Mouse (Mus musculus) urinary bladder, postnatal 25 days (tissue): Measurements from ENCODE around the gene Bptf.
A peak's percentile ranks its signal among the peaks of the same experiment; 100 is the strongest.
"Not testable (repeated sequence)": the region's sequence is repeated elsewhere in the genome, so short reads cannot be mapped to it uniquely, and the experiment has no call there.

Experiments
- DNase-seq: peaks from one replicate; pipeline ENCODE4 v3.0.0; 2022; ENCODE audit warnings: low spot score

Bptf gene

GRCm38 (mm10) chr11:107131749-107132421 lies at the start of gene Bptf:
Gene Bptf, minus strand, starts transcription at chr11:107132127.
- DNase-seq = peak; percentile 92

DNA sequence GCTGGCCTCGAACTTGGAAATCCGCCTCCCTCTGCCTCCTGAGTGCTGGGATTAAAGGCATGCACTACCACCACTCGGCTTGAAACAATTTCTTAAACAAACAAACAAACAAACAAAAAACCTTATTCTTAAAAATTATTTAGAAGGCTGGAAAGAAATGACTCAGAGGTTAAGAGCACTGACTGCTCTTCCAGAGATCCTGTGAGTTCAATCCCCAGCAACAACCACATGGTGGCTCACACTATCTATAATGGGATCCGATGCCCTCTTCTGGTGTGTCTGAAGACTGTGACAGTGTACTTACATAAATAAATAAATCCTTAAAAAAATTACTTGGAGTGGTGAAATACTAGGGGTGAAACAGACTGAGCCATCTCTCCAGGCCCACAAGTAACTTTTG lies 29.3 kb upstream of the Bptf start:
- DNase-seq = no peak

DNA sequence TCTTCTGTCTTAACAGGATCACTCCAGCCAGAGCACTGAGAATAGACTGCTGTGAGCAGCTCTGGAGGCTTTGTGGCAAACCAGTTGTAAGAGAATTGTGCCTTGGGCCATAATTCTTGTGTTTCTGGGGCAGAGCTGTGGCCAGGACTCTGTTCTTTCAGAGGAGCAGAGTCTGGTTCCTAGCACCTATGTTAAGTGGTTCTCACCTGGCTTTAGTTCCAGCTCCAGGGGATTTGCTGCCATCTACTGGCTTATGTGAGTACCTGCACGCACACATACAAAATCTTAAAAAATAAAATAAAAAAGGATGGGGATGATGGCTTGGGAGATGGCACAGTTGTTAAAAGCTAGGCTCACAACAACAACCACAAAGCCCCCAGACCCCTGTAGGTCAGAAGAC lies 27.1 kb upstream of the Bptf start:
- no peak for DNase-seq

DNA sequence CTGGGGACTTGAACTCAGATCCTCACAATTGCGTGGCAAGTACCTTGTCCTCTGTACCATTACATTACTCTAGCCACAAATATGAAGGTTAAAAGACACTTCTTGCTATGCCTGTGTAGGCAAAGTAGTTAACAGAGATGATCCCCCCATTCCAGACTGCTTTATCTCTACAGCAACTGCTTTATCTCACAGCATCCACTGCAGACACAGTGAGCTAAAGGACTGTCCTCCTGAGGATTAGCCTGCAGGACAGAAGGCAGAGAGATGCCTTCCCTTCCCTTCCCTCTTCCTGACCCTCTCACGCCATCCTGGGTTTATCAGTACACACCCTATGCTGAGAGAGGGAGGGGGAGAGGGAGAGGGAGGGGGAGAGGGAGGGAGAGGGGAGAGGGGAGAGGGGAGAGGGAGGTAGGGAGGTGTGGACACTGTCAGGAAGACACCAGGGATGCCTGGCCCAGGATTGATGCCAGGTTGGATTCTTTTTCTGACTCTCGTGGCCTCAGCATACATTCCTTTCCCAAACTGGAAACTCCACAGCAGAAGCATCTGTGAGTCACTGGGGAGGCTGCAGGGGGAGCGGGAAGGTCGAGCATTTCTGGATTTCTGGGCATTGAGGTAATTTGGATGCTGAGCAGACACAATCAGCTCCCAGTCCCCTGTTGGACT lies 25.2 kb upstream of the Bptf start:
- peak; percentile 21 for DNase-seq

GRCm38 (mm10) chr11:107155292-107155691 lies 23.4 kb upstream of the Bptf start:
- DNase-seq = no peak

GRCm38 (mm10) chr11:107154431-107154830 lies 22.5 kb upstream of the Bptf start:
- no peak for DNase-seq

DNA sequence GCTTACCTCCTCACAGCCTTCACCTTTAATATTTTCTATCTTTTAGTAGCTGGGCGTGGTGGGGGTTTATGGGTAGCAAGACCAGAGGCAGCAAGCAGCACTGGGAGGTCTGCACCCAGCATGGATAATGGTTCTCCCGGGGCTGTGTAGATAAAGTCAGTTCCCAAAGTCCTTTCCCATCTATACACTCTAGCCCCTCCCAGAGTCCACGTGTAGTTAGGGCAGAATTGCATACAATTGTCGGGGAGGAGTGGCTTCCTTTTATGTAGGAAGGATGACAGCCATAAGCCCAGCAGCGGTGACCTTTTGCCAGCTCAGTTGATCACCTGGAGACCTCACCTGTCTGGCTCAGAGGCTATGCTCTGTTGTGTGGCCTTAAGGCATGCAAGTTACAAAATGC lies 21.7 kb upstream of the Bptf start:
- no peak for DNase-seq

GRCm38 (mm10) chr11:107151809-107152208 lies 19.9 kb upstream of the Bptf start:
- DNase-seq = no peak

DNA sequence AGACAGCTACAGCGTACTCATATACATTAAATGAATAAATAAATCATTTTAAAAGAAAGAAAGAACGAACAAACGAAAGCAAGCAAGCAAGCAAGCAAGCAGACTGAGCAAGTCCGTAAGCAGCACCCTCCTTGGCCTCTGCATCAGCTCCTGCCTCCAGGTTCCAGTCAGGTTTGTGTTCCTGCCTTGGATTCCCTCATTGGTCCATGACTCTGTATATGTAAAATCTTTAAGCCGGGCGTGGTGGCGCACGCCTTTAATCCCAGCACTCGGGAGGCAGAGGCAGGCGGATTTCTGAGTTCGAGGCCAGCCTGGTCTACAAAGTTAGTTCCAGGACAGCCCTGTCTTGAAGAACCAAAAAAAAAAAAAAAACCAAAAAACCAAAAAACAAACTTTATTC lies 12.0 kb upstream of the Bptf start:
- not testable (repeated sequence) for DNase-seq

- DNase-seq = no peak
Measured at GRCm38 (mm10) chr11:107142382-107142781, 10.5 kb upstream of the Bptf start.

- no peak for DNase-seq
Measured at GRCm38 (mm10) chr11:107140756-107141155, 8.8 kb upstream of the Bptf start.

GRCm38 (mm10) chr11:107138633-107139032 lies 6.7 kb upstream of the Bptf start:
- no peak for DNase-seq

- no peak for DNase-seq
Measured at GRCm38 (mm10) chr11:107137593-107137992, 5.7 kb upstream of the Bptf start.

DNA sequence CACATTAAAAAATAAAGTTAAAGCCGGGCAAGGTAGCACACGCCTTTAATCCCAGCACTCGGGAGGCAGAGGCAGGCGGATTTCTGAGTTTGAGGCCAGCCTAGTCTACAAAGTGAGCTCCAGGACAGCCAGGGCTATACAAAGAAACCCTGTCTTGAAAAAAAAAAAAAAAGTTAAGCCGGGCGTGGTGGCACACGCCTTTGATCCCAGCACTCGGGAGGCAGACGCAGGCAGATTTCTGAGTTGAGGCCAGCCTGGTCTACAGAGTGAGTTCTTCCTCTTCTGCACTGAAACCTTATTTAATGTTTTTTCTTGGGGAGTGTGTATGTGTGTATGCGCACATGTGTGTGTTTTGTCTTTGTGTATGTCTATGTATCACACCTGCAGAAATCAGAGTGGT lies 4.5 kb upstream of the Bptf start:
- not testable (repeated sequence) for DNase-seq

DNA sequence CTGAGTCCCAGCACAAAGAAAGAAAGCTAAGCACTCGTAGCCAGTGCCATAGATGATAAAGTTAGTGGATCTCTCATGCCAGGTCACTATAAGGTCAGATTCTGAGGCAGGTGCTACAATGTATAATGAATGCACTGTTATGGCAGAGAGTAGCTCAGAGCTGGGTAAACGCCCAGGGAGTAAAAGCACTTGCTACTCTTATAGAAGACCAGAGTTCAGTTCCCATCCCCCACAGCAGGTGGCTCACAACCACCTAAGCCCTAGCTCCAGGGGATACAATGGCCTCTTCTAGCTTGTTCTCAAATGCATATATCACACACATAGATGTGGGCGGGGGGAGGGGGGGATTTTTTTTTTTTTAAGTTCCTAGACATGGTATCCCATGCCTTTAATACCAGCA lies 3.8 kb upstream of the Bptf start:
- DNase-seq = no peak

GRCm38 (mm10) chr11:107132426-107132825 lies 499 bp upstream of the Bptf start:
- DNase-seq = no peak

- peak; percentile 52 for DNase-seq
Measured at GRCm38 (mm10) chr11:107130879-107131748, 813 bp downstream of the Bptf start.

GRCm38 (mm10) chr11:107130221-107130788 lies 1.6 kb downstream of the Bptf start:
- no peak for DNase-seq

- no peak for DNase-seq
Measured at GRCm38 (mm10) chr11:107129641-107130040, 2.3 kb downstream of the Bptf start.

GRCm38 (mm10) chr11:107126716-107127115 lies 5.2 kb downstream of the Bptf start:
- not testable (repeated sequence) for DNase-seq

GRCm38 (mm10) chr11:107125011-107125410 lies 6.9 kb downstream of the Bptf start:
- DNase-seq = no peak

DNA sequence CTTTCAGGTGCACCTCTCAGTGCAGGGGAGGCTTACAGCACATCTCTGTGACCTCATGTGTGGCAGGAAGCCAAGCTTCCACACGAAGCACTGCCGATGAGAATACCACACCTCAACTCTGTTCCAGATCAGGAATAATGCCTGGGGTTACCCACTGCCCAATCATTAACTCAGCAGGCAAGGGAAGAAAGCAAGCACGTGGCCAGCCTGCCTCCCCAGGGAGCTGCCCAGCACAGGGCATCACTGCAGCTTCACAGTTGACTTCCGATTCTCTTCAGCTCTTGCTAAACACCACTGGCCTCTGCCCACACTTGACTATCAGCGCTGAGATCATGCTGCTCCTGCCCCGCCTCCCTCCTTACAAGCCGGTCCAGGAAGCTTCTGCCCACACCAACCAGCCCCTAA lies 7.6 kb downstream of the Bptf start:
- DNase-seq = peak; percentile 39

DNA sequence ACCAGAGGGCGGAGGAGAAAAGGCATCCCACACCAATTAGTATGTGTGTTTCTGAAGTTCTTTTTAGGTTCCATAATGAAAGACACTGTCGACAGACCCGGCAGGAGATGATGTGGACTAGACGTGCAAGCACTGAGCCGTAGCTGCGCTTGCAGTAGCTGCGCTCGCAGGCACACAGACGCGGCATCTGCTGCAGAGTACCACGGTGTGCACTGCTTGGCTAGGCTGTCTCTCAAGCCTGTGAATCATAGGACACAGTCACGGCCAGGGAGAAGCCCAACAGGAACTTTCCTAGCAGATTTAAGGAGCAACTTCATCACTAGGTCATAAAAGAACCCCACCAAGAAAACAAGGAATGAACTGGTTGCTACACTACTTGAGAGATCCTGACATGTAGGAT lies 14.1 kb downstream of the Bptf start:
- DNase-seq = no peak
